8 mouse cellular contexts compared by ENCODE assay signal in the genomic region with DNA sequence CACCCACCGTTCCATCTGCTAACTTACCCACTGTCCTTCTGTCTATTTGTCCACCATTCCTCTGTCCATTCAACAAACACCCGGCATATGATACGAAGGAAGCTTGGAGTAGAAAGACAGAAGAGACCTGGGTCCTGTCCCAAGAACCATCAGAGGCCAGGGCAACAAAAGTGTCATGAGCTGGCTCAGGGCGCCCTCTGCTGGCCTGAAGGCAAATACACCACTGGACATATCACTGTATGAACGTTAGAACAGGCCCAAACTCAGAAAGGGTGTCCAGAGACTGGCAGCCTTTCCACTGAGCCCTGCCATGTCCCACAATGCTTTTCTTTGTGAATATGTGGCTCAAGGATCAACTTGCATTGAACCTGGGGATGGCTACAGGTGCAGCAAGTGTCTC.
DNase-seq lines count a peak whose midpoint lies in the region; ATAC-seq and TF ChIP-seq lines count a peak whose summit lies in the region.

No protein-coding gene starts in this region.

- H3K27me3 ChIP-seq in forebrain, embryonic 14.5 days (replicated peaks; ENCODE audit: control insufficient read depth, insufficient read depth, low read length), result no peaks in the 10 kb centered on the region
- H3K27me3 ChIP-seq in testis, adult 2 months (ENCODE audit: control insufficient read depth, insufficient read depth, low read length), result no peaks in the 10 kb centered on the region

- no peak for TF ChIP-seq POLR2A in bone marrow, adult 2 months (IDR thresholded peaks at IDR 0.05; ENCODE audit: borderline replicate concordance, control insufficient read depth, low read depth, low read length)
- TF ChIP-seq POLR2A in lung, adult 2 months (IDR thresholded peaks at IDR 0.05; ENCODE audit: borderline replicate concordance, extremely low read depth, low read depth, low read length), result no peak
- no peak for TF ChIP-seq POLR2A in testis, adult 2 months (IDR thresholded peaks at IDR 0.05; ENCODE audit: control insufficient read depth, low read depth, low read length)

- H3K36me3 ChIP-seq in forebrain, embryonic 14.5 days (ENCODE audit: control insufficient read depth, insufficient read depth, low read length), result no peaks in the 10 kb centered on the region
- H3K36me3 ChIP-seq in testis, adult 2 months (ENCODE audit: control insufficient read depth, insufficient read depth, low read length), result no peaks in the 10 kb centered on the region

- no peak overlapping the region for H3K27ac ChIP-seq in bone marrow, adult 2 months (ENCODE audit: control insufficient read depth, insufficient read depth, low read depth, low read length, poor library complexity)
- H3K27ac ChIP-seq in forebrain, embryonic 14.5 days (ENCODE audit: low read depth, low read length), result no peak overlapping the region
- H3K27ac ChIP-seq in testis, adult 2 months (ENCODE audit: control insufficient read depth, insufficient read depth, low read depth, low read length), result no peak overlapping the region

- DNase-seq in cerebellum, adult 11-12 months, result peak; percentile 7
- DNase-seq in 416B (ENCODE audit: low read depth), result peak; percentile 54
- peak; percentile 65 for DNase-seq in forebrain, embryonic 14.5 days (ENCODE audit: low spot score)
- peak; percentile 78 for DNase-seq in kidney, adult 9 months
- peak; percentile 58 for DNase-seq in lung, adult 2 months

- no peak overlapping the region for H3K4me2 ChIP-seq in forebrain, embryonic 14.5 days (ENCODE audit: low read length)

- H3K9me3 ChIP-seq in forebrain, embryonic 14.5 days (replicated peaks; ENCODE audit: control insufficient read depth, low read length), result no peaks in the 10 kb centered on the region

- WGBS in bone marrow, adult 2 months, result 42% methylated on average over 5 of the region's 5 CpGs
- WGBS in forebrain, embryonic 14.5 days, result 44% methylated on average over 5 of the region's 5 CpGs
- WGBS in lung, adult 2 months, result 31% methylated on average over 5 of the region's 5 CpGs

- no peak overlapping the region for H3K9ac ChIP-seq in forebrain, embryonic 14.5 days (ENCODE audit: low read length)

- H3K4me1 ChIP-seq in bone marrow, adult 2 months (ENCODE audit: control insufficient read depth, insufficient read depth, low read length), result no peaks in the 10 kb centered on the region
- H3K4me1 ChIP-seq in forebrain, embryonic 14.5 days (ENCODE audit: control insufficient read depth, insufficient read depth, low read length), result peaks cover 14% of the 10 kb centered on the region
- peaks cover 3% of the 10 kb centered on the region for H3K4me1 ChIP-seq in lung, adult 2 months (ENCODE audit: control insufficient read depth, insufficient read depth, low read length)
- H3K4me1 ChIP-seq in testis, adult 2 months (ENCODE audit: control insufficient read depth, insufficient read depth, low read length), result no peaks in the 10 kb centered on the region; the same call in 1 of the 2 replicates

- ATAC-seq in cerebellum, adult (ENCODE audit: insufficient number of reproducible peaks, low FRiP score, low TSS enrichment), result no peak
- ATAC-seq in forebrain, embryonic 14.5 days, result no peak

- no peak overlapping the region for H3K4me3 ChIP-seq in bone marrow, adult 2 months (replicated peaks; ENCODE audit: control insufficient read depth, low read depth, low read length)
- H3K4me3 ChIP-seq in forebrain, embryonic 14.5 days (ENCODE audit: low read depth, low read length), result no peak overlapping the region
- no peak overlapping the region for H3K4me3 ChIP-seq in lung, adult 2 months (replicated peaks; ENCODE audit: extremely low read depth, low read depth, low read length)
- H3K4me3 ChIP-seq in testis, adult 2 months (ENCODE audit: control insufficient read depth, low read depth, low read length), result peak overlapping the region; percentile 65

- TF ChIP-seq CTCF in bone marrow, adult 2 months (IDR thresholded peaks at IDR 0.05; ENCODE audit: control insufficient read depth, insufficient read depth, low read length), result peak; percentile 62
- peak; percentile 75 for TF ChIP-seq CTCF in lung, adult 2 months (IDR thresholded peaks at IDR 0.05; ENCODE audit: insufficient read depth, low read length)
- peak; percentile 86; the same call in 1 of the 2 replicates for TF ChIP-seq CTCF in testis, adult 2 months (IDR thresholded peaks at IDR 0.05; ENCODE audit: control insufficient read depth, insufficient read depth, insufficient replicate concordance, low read depth, low read length)

Comparison
In these comparisons a context has a peak if more than half of its experiments do, and no peak if none do; other contexts are left out.
1. DNase-seq: peak in every context shown above with its lines; median percentile 78 in kidney, adult 9 months; 65 in forebrain, embryonic 14.5 days; 58 in lung, adult 2 months; 54 in 416B; 7 in cerebellum, adult 11-12 months.